Mouse (Mus musculus): ENCODE data around the gene Ankrd17.

The Ankrd17 gene

GRCm38 (mm10) chr5:90366121-90367066 lies at the start of gene Ankrd17:
TSS of gene Ankrd17 (minus strand) at chr5:90366577.
- ATAC-seq (ENCODE audit: low TSS enrichment) = peak; percentile 82

DNA sequence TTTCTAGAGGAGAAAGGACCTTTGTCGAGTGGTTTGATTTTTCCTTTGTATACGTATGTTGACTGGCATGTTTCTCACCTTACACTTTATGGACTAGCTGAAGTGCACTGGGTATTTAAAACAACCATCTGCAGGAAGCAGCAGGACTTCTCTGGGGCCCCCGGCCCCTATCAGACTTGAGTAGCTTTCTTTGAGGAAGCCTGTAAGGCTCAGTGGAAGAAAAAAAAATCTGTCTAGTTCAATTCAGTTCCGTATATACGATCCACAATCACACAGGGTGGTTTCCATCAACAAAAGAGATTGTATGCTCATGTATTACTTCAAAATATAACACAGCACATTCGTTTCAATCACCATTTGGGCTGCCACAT lies 48.5 kb upstream of the Ankrd17 start:
- no peak for ATAC-seq (ENCODE audit: low TSS enrichment)

- no peak for ATAC-seq (ENCODE audit: low TSS enrichment)
These were observed 48.0 kb upstream of the Ankrd17 start for GRCm38 (mm10) chr5:90414142-90414924.

DNA sequence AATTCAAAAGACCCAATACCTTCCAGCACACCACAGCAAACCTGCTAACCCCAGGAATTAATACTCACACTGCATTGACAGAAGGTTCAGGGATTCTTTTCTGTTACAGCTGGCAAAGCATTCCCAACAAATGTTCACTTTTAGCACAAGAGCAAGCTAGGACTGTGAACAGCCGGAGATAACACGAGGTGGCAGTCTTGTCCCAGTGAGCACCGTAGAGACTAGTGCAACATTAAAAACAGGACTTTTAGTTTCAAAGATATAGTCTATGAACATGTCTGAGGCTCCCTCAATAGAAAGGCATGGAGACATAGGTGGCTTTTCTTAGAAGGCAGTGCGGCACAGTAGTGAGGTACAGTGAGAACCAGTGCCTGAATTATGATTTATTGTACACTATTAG lies 38.8 kb upstream of the Ankrd17 start:
- ATAC-seq (ENCODE audit: low TSS enrichment) = peak; percentile 92

DNA sequence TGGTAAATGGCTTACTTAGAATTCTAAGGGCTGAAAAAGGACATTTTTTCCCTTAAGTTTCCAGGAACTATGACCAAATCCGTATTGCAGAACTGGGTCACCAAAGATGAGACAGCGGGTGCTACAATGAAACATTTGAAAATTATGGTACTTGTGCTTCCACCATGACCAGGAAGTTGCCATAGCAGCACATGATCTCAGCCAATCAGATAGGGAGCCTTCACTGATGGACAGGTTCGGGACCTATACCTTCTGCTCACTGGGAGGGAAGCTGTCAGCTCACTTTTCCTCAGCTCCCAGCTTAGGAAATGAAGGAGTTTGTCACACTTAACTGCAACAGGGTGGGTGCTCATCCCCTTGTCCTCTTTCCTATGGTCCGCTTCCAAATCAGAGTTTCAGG lies 30.4 kb upstream of the Ankrd17 start:
- peak; percentile 97 for ATAC-seq (ENCODE audit: low TSS enrichment)

- no peak for ATAC-seq (ENCODE audit: low TSS enrichment)
These were observed 27.9 kb upstream of the Ankrd17 start for GRCm38 (mm10) chr5:90394322-90394721.

DNA sequence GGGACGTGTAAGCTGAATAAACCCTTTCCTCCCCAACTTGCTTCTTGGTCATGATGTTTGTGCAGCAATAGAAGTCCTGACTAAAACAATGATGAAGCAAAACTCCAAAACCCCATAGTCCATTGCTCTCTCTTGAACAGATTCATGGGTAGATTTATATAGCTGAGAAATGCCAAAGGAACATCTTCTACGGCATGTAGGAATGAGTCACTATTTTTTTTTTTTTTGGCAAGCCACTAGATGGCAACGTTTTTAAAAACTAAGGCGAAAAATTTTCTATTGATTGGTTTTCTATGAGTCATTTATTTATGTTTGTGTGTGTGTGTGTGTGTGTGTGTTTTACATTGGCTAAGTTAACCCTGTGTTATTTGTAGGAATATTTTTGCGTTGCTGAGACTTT lies 27.4 kb upstream of the Ankrd17 start:
- peak; percentile 72 for ATAC-seq (ENCODE audit: low TSS enrichment)

GRCm38 (mm10) chr5:90383080-90383479 lies 16.7 kb upstream of the Ankrd17 start:
- no peak for ATAC-seq (ENCODE audit: low TSS enrichment)

DNA sequence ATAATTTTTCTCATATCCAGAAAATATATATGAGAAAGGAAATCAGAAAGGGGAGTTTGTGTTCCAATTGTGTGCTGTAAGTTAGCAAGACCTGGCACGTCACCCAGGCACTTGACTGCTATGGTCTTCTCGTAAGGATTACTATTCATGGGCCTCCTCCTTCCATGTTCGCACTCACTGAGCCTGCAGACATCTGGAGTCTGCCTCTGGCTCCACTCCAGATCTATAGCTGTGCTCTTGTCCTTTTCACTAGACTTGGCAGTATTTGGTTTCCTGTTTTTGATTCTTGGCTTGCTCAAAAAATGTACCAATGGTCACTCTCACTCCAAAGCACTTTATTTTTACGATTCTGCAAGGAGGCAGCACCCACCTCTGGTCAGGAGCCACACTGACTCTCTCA lies 15.1 kb upstream of the Ankrd17 start:
- ATAC-seq (ENCODE audit: low TSS enrichment) = no peak

DNA sequence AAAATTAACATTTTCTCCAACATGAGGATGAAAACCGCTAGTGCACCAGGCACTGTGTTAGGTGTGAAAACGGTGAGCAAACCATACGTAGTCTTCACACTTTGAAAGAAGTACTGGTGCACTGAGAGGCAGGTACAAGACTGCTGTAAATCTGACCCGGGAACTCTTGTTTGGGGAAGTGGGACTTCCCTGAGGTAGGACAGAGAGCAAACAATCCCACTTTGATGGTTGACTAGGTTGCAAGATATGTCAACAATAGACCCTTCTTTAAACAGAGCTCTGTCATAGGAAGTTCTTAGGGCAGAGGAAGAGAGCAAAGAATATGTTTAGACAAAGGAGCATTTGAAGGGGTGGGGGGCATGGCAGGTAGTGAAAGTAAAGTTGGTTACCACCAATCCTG lies 7.3 kb upstream of the Ankrd17 start:
- ATAC-seq (ENCODE audit: low TSS enrichment) = no peak

GRCm38 (mm10) chr5:90370401-90370800 lies 4.0 kb upstream of the Ankrd17 start:
- no peak for ATAC-seq (ENCODE audit: low TSS enrichment)

GRCm38 (mm10) chr5:90367067-90367303 lies 608 bp upstream of the Ankrd17 start, which contains the start of gene Gm9958:
TSS of gene Gm9958 (plus strand) at chr5:90367204.
- 0 out of 2 replicates have a peak, but pooled peaks have one; percentile 0 for ATAC-seq (ENCODE audit: low TSS enrichment)

DNA sequence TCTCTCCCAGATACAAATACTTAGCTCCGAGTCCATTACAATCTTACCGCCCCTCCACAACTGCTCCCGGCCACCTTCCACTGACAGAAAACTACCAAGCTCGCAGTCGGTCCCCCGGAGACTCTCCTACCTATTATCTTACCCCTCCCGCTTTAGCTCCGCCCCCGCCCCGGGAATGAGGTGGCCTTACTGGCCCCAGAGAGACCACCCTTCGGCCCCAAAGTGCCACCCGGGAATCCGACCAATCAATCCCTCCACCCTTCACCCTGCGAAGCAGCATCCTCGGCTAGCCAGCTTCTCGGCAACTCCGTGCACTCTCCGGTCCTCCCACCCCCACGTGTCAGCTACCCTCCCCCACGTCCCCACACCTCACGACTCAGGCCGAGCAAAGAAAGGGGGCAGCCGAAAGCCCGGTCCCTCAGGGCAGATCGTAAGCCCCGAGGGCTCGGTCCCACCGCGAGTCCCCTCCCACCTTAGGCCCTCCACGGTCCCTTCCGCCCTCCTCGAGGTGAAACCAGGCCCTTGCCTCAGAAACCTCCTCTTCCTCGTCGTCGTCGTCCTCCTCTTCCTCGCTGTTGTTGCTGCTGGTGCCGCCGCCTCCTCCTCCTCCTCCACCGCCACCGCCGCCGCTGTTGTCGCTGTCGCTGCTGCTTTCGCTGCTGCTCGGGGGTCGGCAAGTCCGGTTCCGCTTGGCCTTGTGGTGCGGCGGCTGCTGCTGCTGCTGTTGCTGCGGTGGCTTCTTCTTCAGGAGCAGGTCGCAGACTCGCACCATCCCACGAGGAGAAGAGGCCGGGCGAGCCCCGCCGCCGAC lies 1.0 kb downstream of the Ankrd17 start:
- ATAC-seq (ENCODE audit: low TSS enrichment) = peak; percentile 14

- peak; percentile 36 for ATAC-seq (ENCODE audit: low TSS enrichment)
These were observed 1.9 kb downstream of the Ankrd17 start for GRCm38 (mm10) chr5:90364526-90364925.

DNA sequence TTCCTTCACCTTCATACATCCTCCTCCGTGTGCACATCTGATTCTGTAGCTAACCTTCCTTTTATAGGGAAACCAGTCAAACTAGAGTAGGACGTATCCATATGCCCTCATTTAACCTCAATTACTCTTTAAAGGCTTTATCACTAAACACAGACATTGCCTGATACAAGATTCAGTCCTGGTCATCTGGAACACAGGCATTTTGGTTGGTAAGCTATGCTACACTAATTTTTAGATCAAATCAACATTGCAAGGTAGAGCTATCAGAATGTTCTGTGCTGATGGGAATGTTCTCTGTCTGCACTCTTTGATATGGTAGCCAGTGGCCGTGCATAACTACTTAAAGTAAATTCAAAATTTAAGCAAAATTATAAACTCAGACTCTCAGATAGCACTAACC lies 10.6 kb downstream of the Ankrd17 start:
- ATAC-seq (ENCODE audit: low TSS enrichment) = no peak

DNA sequence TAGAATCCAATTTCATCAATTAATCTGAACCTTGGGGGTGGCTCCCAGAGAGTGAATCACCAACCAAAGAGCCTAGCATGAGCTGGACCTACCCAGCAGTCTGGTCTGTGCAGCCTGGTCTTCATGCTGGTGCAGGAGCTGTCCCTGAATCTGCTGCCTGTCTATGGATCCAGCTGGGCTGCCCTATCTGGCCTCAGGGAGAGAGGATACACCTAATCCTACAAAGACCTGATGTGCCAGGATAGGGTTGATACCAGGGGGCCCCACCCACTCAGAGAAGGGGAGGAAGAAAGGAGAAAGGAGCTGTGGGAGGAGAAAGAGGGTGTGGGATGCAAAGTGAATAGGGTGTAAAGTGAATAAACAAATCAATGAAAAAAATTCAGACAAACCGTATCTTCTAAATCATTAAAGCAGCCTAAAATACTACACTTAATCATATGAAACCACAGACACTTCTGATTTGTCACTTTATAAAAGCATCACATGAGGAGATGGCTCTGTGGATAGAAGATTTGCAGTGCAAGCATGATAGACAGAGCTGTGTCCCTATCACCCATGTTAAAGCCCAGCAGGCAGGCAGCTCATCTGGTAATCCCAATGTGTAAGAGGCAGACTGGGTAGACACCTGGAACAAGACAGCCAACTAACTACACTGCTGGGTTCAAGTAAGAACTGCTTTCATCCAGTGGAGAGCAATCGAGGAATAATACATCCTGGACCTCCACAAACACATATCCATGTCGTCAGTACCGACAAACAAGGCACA lies 12.6 kb downstream of the Ankrd17 start:
- no peak for ATAC-seq (ENCODE audit: low TSS enrichment)

DNA sequence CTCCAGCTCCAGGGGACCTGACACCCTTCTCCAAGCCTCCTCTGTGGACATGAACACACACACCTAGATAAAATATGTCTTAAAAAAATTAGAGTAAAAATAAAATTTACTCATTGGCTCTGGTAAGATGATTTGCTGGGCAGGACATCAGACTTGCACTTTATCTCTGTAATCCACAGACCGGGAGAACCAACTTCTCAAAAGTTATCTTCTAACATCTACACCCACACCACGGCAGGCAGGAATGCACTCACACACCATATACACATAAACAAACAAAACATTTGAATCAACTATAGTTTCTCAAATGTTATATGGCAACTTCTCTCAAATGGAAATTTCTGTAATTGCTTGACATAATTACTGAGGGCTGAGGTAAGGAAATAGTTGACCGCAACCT lies 19.5 kb downstream of the Ankrd17 start:
- no peak for ATAC-seq (ENCODE audit: low TSS enrichment)

DNA sequence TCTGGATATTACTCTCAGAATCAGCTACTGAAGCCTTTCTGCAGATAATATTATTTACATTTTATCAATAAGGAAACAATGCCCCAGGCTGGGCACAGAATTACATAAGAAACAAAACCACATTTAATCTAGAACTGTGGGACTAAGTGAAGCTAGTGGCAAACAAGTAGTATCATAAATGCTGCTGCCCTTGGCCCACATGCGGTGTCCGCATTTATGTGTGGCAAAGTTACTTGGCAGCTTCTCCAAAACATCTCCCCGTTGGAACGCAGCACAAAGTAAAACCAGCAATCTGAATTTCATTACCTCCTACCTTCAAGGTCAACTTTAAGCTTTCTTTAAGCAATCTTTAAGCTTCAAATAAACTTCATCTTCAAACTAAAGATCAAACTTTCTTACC lies 25.5 kb downstream of the Ankrd17 start:
- ATAC-seq (ENCODE audit: low TSS enrichment) = no peak

- 0 out of 2 replicates have a peak, but pooled peaks have one; percentile 5 for ATAC-seq (ENCODE audit: low TSS enrichment)
These were observed 26.4 kb downstream of the Ankrd17 start for GRCm38 (mm10) chr5:90339953-90340343.

DNA sequence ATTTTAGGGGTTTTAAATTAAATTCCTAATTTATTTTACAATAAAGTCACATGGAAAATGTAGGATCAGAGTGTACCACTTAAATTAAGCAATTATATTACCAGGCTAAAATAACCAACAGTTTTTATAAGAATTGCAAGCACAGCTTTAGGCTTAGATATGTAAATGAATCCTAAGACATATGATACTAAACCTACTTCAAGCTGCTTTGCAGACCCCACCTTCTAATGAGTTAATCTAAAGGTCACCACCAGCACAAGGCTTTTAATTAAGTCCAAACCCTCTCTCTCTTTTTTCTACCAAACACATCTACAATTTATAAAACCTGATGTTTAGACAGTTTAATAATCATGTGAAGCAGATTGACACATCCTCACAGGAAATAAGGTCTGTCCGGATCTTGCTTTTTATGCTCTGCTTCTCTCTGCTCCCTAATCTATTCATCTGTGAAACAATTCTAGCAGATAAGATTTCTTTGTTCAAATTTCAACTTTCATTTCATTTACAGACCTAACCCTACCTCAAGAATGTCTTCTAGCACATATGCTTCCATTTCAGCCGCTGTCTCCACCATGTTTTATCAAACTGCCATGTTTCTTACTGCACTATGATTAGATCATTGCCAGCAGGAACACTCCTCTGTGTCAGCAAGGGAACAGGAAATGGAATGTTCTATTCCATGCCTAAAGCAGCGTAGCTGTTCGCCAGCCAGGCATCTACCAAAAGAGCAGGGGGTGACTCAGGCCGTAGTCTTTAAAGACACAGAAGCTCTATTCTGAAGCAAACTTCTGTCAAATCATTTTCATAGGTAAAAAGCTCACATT lies 27.0 kb downstream of the Ankrd17 start:
- ATAC-seq (ENCODE audit: low TSS enrichment) = peak; percentile 97

All from frontal cortex, adult (tissue).